Mouse (Mus musculus): Measurements from ENCODE around the gene Rnf214. TPM values are rescaled to one million over a fixed set of nuclear protein-coding genes. Genes with fewer than 3 reads are reported as not detected.

Rnf214 gene
- total and polyA plus RNA-seq, 2 experiments from 2014 or later: 62.9 to 73.5 TPM

GRCm38 (mm10) chr9:45833461-45833860 lies 73.2 kb downstream of the Rnf214 start:
- Histone ChIP-seq H3K27ac (ENCODE audit: low read depth, low read length) (no peak overlapping the region), H3K27me3 (ENCODE audit: insufficient read depth, low read length) (no peaks in the 10 kb centered on the region), H3K4me1 (ENCODE audit: insufficient read depth) (no peaks in the 10 kb centered on the region), H3K4me2 (ENCODE audit: low read depth) (no peak overlapping the region), H3K4me3 (ENCODE audit: low read depth, low read length) (no peak overlapping the region), H3K36me3 (ENCODE audit: insufficient read depth) (no peaks in the 10 kb centered on the region), H3K9ac (no peak overlapping the region), H3K9me3 (ENCODE audit: low read length) (no peaks in the 10 kb centered on the region)
- ATAC-seq (no peak), DNase-seq (no peak)
- no peak for TF ChIP-seq CTCF (IDR thresholded peaks at IDR 0.05; ENCODE audit: low read depth)
- WGBS: 77% methylated on average over 2 of the region's 2 CpGs

- H3K27ac ChIP-seq (ENCODE audit: low read depth, low read length): no peak overlapping the region
- WGBS: 83% methylated on average over 2 of the region's 2 CpGs
- H3K9ac ChIP-seq: no peak overlapping the region
- H3K27me3 ChIP-seq (ENCODE audit: insufficient read depth, low read length): no peaks in the 10 kb centered on the region
- no peak overlapping the region for H3K4me2 ChIP-seq (ENCODE audit: low read depth)
- H3K4me3 ChIP-seq (ENCODE audit: low read depth, low read length): no peak overlapping the region
- DNase-seq (no peak), ATAC-seq (no peak)
- no peaks in the 10 kb centered on the region for H3K36me3 ChIP-seq (ENCODE audit: insufficient read depth)
- H3K4me1 ChIP-seq (ENCODE audit: insufficient read depth): no peaks in the 10 kb centered on the region
- no peak for TF ChIP-seq CTCF (IDR thresholded peaks at IDR 0.05; ENCODE audit: low read depth)
- no peaks in the 10 kb centered on the region for H3K9me3 ChIP-seq (ENCODE audit: low read length)
Measured at GRCm38 (mm10) chr9:45832898-45833297, 73.8 kb downstream of the Rnf214 start.

- DNase-seq (peak; percentile 92), ATAC-seq (peak; percentile 77)
- no peak overlapping the region for H3K9ac ChIP-seq
- no peaks in the 10 kb centered on the region for H3K9me3 ChIP-seq (ENCODE audit: low read length)
- H3K27ac ChIP-seq (ENCODE audit: low read depth, low read length): no peak overlapping the region
- H3K4me2 ChIP-seq (ENCODE audit: low read depth): peak overlapping the region; percentile 86
- H3K4me1 ChIP-seq (ENCODE audit: insufficient read depth): peaks cover 6% of the 10 kb centered on the region; the same call in 1 of the 2 replicates
- TF ChIP-seq CTCF (IDR thresholded peaks at IDR 0.05; ENCODE audit: low read depth): peak; percentile 97
- H3K4me3 ChIP-seq (ENCODE audit: low read depth, low read length): peak overlapping the region; percentile 73
- WGBS: 26% methylated on average over 10 of the region's 10 CpGs
- H3K27me3 ChIP-seq (ENCODE audit: insufficient read depth, low read length): no peaks in the 10 kb centered on the region
- H3K36me3 ChIP-seq (ENCODE audit: insufficient read depth): no peaks in the 10 kb centered on the region
Measured at GRCm38 (mm10) chr9:45829107-45829506, 77.6 kb downstream of the Rnf214 start.

- WGBS: 2% methylated on average over 31 of the region's 31 CpGs
- Histone ChIP-seq H3K36me3 (ENCODE audit: insufficient read depth) (0 out of 2 replicates have a peak, but pooled peaks cover 3% of the 10 kb centered on the region), H3K4me2 (ENCODE audit: low read depth) (peak within 1 kb of the TSS; percentile 86), H3K4me3 (ENCODE audit: low read depth, low read length) (peak within 1 kb of the TSS; percentile 73), H3K27ac (ENCODE audit: low read depth, low read length) (peak within 1 kb of the TSS; percentile 74), H3K27me3 (ENCODE audit: insufficient read depth, low read length) (no peaks in the 10 kb centered on the region), H3K9me3 (ENCODE audit: low read length) (no peaks in the 10 kb centered on the region), H3K4me1 (ENCODE audit: insufficient read depth) (peaks cover 6% of the 10 kb centered on the region; the same call in 1 of the 2 replicates), H3K9ac (peak within 1 kb of the TSS; percentile 68)
- TF ChIP-seq CTCF (IDR thresholded peaks at IDR 0.05; ENCODE audit: low read depth): no peak
- DNase-seq (peak; percentile 92), ATAC-seq (peak; percentile 97)
Measured at GRCm38 (mm10) chr9:45828291-45828963, 78.3 kb downstream of the Rnf214 start, which contains the start of gene Cep164. TSS of gene Cep164 (minus strand) at chr9:45828691.

GRCm38 (mm10) chr9:45827663-45828290 lies 78.9 kb downstream of the Rnf214 start:
- DNase-seq (peak; percentile 13), ATAC-seq (peak; percentile 19)
- H3K4me3 ChIP-seq (ENCODE audit: low read depth, low read length): peak overlapping the region; percentile 73
- WGBS: 3% methylated on average over 21 of the region's 23 CpGs
- no peaks in the 10 kb centered on the region for H3K27me3 ChIP-seq (ENCODE audit: insufficient read depth, low read length)
- H3K4me2 ChIP-seq (ENCODE audit: low read depth): peak overlapping the region; percentile 86
- peaks cover 6% of the 10 kb centered on the region; the same call in 1 of the 2 replicates for H3K4me1 ChIP-seq (ENCODE audit: insufficient read depth)
- peak overlapping the region; percentile 74 for H3K27ac ChIP-seq (ENCODE audit: low read depth, low read length)
- H3K9me3 ChIP-seq (ENCODE audit: low read length): no peaks in the 10 kb centered on the region
- H3K9ac ChIP-seq: peak overlapping the region; percentile 68
- no peak for TF ChIP-seq CTCF (IDR thresholded peaks at IDR 0.05; ENCODE audit: low read depth)
- 0 out of 2 replicates have a peak, but pooled peaks cover 6% of the 10 kb centered on the region for H3K36me3 ChIP-seq (ENCODE audit: insufficient read depth)

- WGBS: 88% methylated on average over 9 of the region's 9 CpGs
- no peak overlapping the region for H3K4me2 ChIP-seq (ENCODE audit: low read depth)
- TF ChIP-seq CTCF (IDR thresholded peaks at IDR 0.05; ENCODE audit: low read depth): no peak
- ATAC-seq: no peak
- no peaks in the 10 kb centered on the region for H3K27me3 ChIP-seq (ENCODE audit: insufficient read depth, low read length)
- H3K4me1 ChIP-seq (ENCODE audit: insufficient read depth): no peaks in the 10 kb centered on the region
- no peak overlapping the region for H3K27ac ChIP-seq (ENCODE audit: low read depth, low read length)
- no peak overlapping the region for H3K4me3 ChIP-seq (ENCODE audit: low read depth, low read length)
- no peaks in the 10 kb centered on the region for H3K9me3 ChIP-seq (ENCODE audit: low read length)
- H3K9ac ChIP-seq: no peak overlapping the region
- no peak for DNase-seq
- peaks cover 14% of the 10 kb centered on the region for H3K36me3 ChIP-seq (ENCODE audit: insufficient read depth)
Measured at GRCm38 (mm10) chr9:45818406-45819011, 88.2 kb downstream of the Rnf214 start.

Measured in forebrain, postnatal 0 days (tissue).